Mouse (Mus musculus): ENCODE results near the gene Fam184a. TPM values are rescaled to one million over a fixed set of nuclear protein-coding genes. Genes with fewer than 3 reads are reported as not detected.
"Not testable (repeated sequence)": the region's sequence is repeated elsewhere in the genome, so short reads cannot be mapped to it uniquely, and the experiment has no call there.

The Fam184a gene
- polyA plus RNA-seq, 1 experiment from 2014 or later = 8.5 TPM

DNA sequence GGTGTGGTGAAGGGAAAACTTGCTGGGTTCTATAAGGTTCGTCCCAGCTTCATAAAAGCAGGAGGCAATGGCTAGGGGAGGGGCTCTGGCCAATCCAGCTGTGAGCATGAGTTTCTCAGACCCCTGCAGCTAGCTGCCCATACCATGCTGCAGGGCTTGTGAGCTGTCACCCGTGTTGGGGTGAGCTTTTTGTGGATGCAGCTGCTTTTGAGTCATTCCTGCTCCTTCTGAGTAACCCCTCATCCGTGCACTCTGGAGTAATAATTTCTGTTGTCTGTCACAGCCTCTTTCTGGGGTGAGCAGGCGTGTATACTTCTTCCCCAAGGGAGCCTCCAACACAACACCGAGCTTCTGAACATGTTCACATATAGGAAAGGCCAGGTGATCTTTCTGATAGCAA is 63.0 kb downstream of the Fam184a start:
- Histone ChIP-seq H3K4me3 (no peak overlapping the region), H3K36me3 (no peaks in the 10 kb centered on the region), H3K27ac (no peak overlapping the region), H3K9ac (no peak overlapping the region), H3K9me3 (no peaks in the 10 kb centered on the region), H3K4me1 (no peaks in the 10 kb centered on the region), H3K4me2 (replicated peaks) (no peak overlapping the region), H3K27me3 (replicated peaks) (no peaks in the 10 kb centered on the region)
- ATAC-seq (ENCODE audit: low FRiP score, low read depth) = peak; percentile 23; the same call in 1 of the 2 replicates
- WGBS = 54% methylated on average over 5 of the region's 5 CpGs

- Histone ChIP-seq H3K9ac (no peak overlapping the region), H3K36me3 (no peaks in the 10 kb centered on the region), H3K4me3 (no peak overlapping the region), H3K4me2 (replicated peaks) (no peak overlapping the region), H3K4me1 (no peaks in the 10 kb centered on the region), H3K9me3 (no peaks in the 10 kb centered on the region), H3K27me3 (replicated peaks) (no peaks in the 10 kb centered on the region), H3K27ac (no peak overlapping the region)
- no peak for ATAC-seq (ENCODE audit: low FRiP score, low read depth)
- WGBS = 74% methylated on average over 3 of the region's 3 CpGs
Observed at GRCm38 (mm10) chr10:53685806-53686205, 65.1 kb downstream of the Fam184a start.

GRCm38 (mm10) chr10:53683226-53683625 is 67.7 kb downstream of the Fam184a start:
- Histone ChIP-seq H3K4me3 (no peak overlapping the region), H3K9ac (no peak overlapping the region), H3K27ac (no peak overlapping the region), H3K4me2 (replicated peaks) (no peak overlapping the region), H3K4me1 (no peaks in the 10 kb centered on the region), H3K36me3 (no peaks in the 10 kb centered on the region), H3K9me3 (no peaks in the 10 kb centered on the region), H3K27me3 (replicated peaks) (no peaks in the 10 kb centered on the region)
- no peak for ATAC-seq (ENCODE audit: low FRiP score, low read depth)
- 87% methylated on average over 5 of the region's 5 CpGs for WGBS

DNA sequence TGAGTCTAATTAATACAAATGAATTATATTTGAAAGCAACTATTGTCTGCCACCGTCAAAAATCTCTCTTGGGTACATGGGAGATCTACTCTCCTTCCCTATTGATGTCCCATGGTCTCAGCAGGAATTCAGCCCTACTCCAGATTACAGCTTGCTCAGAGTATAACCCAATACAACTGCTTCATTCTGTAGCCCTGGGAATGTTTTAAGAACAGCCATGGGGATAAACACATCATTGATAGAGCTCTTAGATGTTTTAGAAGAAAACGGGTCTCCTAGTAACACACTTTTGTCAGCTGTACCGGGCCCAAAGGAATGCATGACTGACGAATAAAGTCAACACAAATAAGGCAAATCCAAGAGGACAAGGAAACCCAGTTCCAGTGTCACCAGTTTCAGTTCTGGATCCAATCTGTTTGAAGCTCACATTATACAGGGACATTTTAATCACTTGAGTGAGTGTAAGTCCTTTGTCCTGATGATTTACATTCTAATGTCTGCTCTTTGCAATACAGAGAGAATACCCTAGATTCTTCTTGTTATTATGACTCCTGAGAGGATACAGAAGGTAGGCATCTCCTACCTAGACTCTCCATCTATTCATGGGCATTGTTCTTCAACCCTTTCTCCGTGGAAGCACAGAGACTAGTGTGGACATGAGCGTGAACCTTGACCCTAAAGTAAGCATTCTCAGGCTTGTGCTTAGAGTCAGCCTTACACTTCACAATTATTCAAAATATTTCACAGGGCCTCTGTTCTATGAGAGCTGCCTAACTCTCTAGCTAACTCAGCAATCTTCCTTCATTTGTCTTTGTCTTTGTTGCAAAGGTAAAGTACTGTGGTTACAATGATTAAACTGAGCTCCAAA is 71.0 kb downstream of the Fam184a start:
- no peaks in the 10 kb centered on the region for H3K9me3 ChIP-seq
- 58% methylated on average over 6 of the region's 6 CpGs for WGBS
- no peaks in the 10 kb centered on the region for H3K27me3 ChIP-seq (replicated peaks)
- H3K4me2 ChIP-seq (replicated peaks) = no peak overlapping the region
- H3K27ac ChIP-seq = no peak overlapping the region
- H3K36me3 ChIP-seq = no peaks in the 10 kb centered on the region
- peak; percentile 48; the same call in 1 of the 2 replicates for ATAC-seq (ENCODE audit: low FRiP score, low read depth)
- no peak overlapping the region for H3K9ac ChIP-seq
- no peaks in the 10 kb centered on the region for H3K4me1 ChIP-seq
- H3K4me3 ChIP-seq = no peak overlapping the region

- Histone ChIP-seq H3K9me3 (no peaks in the 10 kb centered on the region), H3K9ac (no peak overlapping the region), H3K27me3 (replicated peaks) (no peaks in the 10 kb centered on the region), H3K27ac (no peak overlapping the region), H3K4me1 (no peaks in the 10 kb centered on the region), H3K4me2 (replicated peaks) (no peak overlapping the region), H3K36me3 (no peaks in the 10 kb centered on the region), H3K4me3 (no peak overlapping the region)
- no peak for ATAC-seq (ENCODE audit: low FRiP score, low read depth)
- WGBS = 89% methylated on average over 4 of the region's 4 CpGs
Observed at GRCm38 (mm10) chr10:53661788-53662187, 89.1 kb downstream of the Fam184a start.

DNA sequence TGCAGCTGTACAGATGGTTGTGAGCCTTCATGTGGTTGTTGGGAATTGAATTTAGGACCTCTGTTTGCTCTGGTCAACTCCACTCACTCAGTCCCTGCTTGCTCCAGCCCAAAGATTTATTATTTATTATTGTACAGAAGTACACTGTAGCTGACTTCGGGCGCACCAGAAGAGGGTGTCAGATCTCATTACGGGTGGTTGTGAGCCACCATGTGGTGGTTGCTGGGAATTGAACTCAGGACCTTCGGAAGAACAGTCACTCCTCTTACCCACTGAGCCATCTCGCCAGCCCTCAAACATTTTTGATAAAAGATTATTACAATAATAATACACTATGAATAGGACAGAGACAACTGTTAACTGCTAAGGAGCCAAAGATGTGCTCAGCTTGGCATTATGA is 96.7 kb downstream of the Fam184a start:
- ATAC-seq (ENCODE audit: low FRiP score, low read depth); H3K27ac ChIP-seq; H3K4me1 ChIP-seq; H3K36me3 ChIP-seq; H3K4me2 ChIP-seq (replicated peaks); H3K9ac ChIP-seq; H3K4me3 ChIP-seq; H3K27me3 ChIP-seq (replicated peaks); H3K9me3 ChIP-seq: not testable (repeated sequence)
- WGBS = 84% methylated on average over 5 of the region's 5 CpGs

DNA sequence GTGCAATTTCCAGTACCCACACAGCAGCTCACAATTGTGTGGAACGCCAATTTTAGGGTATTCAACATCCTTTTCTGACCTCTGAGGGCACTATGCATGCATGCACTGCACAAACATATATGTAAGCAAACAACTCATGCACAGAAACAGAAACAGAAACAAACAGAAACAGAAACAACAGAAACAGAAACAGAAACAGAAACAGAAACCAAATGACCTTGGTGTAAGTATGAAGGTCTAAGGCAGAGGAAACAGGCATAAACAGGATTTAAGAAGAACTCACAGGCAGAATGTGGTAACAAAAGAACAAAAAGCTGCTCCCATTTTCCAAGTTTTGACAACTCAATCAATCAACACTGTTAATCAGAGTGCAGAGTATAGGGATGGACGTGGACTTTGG is 100.2 kb downstream of the Fam184a start:
- H3K36me3 ChIP-seq = no peaks in the 10 kb centered on the region

DNA sequence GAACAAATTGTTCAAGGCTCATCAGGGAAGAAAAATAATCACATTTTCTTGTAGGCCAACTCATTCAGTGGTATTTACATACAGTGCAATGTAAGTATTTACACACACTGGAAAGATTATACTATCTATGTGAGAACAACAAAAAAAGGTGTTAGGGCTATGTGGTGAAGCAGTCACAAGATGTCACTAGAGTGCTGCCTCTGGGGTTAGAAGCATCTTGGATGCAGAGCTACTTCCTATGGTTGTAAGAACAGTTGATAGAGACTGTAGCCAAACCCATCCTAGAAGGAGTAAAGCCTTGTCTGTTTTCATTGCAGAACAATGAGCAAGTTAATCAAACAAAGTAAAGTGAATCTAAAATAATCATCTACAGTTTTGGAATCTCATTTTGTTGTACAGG is 109.4 kb downstream of the Fam184a start:
- peak; percentile 53; the same call in 1 of the 2 replicates for ATAC-seq (ENCODE audit: low FRiP score, low read depth)

More for the DNA sequence above, 100.2 kb downstream of the Fam184a start:
- ATAC-seq (ENCODE audit: low FRiP score, low read depth) = no peak
- Histone ChIP-seq H3K9me3 (no peaks in the 10 kb centered on the region), H3K27me3 (replicated peaks) (no peaks in the 10 kb centered on the region), H3K4me1 (no peaks in the 10 kb centered on the region), H3K4me3 (no peak overlapping the region), H3K9ac (no peak overlapping the region), H3K4me2 (replicated peaks) (no peak overlapping the region), H3K27ac (no peak overlapping the region)
- 87% methylated on average over 2 of the region's 2 CpGs for WGBS

DNA sequence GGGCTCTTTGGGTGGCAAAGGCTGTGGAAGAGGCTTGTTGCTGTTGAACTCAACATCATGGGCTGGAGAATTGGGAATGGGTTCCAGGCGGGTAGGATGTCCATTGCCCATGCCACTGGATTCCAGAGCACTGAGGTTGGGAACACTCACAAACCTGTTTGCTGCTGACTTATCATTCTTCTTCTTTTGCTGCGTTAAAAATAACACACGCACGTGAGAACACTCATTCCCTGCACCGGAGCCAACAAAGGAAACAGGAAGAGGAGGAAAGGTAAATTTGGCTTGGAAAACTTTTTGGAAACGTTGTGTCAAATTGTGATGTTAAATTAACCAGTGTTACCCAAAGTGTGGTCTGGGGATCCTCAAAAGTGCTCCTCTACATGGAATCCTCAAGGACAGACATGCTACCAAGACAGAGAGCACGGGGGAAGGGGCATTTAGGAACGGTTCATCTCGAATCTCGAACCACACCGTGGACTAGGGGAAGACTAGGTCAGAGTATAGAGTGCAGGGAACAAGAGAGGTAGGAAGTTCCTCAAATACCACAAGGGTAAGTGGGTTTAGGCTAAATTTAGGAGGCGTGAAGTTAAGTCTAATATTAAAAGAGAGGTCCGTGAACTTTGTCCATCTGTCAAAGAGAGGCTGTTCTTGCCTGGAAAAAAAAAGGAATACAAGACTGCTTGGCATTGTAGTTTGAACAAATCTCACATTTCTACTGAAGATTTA is 115.5 kb downstream of the Fam184a start:
- no peak for ATAC-seq (ENCODE audit: low FRiP score, low read depth)
- no peaks in the 10 kb centered on the region for H3K36me3 ChIP-seq
- WGBS = 87% methylated on average over 13 of the region's 13 CpGs
- H3K4me3 ChIP-seq = no peak overlapping the region
- no peaks in the 10 kb centered on the region for H3K27me3 ChIP-seq (replicated peaks)
- no peak overlapping the region for H3K4me2 ChIP-seq (replicated peaks)
- H3K27ac ChIP-seq = no peak overlapping the region
- no peaks in the 10 kb centered on the region for H3K4me1 ChIP-seq
- no peaks in the 10 kb centered on the region for H3K9me3 ChIP-seq
- H3K9ac ChIP-seq = no peak overlapping the region

More for the DNA sequence above, 109.4 kb downstream of the Fam184a start:
- H3K27ac ChIP-seq = no peak overlapping the region
- no peaks in the 10 kb centered on the region for H3K36me3 ChIP-seq
- no peaks in the 10 kb centered on the region for H3K9me3 ChIP-seq
- H3K9ac ChIP-seq = no peak overlapping the region
- H3K4me2 ChIP-seq (replicated peaks) = no peak overlapping the region
- no peaks in the 10 kb centered on the region for H3K4me1 ChIP-seq
- H3K4me3 ChIP-seq = no peak overlapping the region
- H3K27me3 ChIP-seq (replicated peaks) = no peaks in the 10 kb centered on the region

DNA sequence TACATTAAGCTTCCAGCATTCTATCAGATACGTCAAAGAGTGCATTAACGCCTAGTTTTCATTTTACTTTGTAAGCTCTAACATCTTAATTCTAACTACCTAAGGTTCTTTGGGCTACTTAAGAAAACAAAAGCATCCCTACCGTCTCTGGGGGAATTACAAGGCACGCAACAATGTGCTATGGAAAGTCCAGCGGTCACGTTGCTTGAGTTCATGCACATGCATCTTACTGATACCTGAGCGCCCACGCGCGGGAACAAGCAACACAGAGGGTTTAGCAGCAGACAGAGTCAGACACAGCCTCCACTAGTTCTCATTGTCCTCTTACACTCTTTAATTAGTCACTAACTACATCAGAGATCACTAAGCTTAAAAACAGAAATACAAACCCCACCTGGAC is 116.8 kb downstream of the Fam184a start:
- Histone ChIP-seq H3K27me3 (replicated peaks) (no peaks in the 10 kb centered on the region), H3K9me3 (no peaks in the 10 kb centered on the region), H3K36me3 (no peaks in the 10 kb centered on the region), H3K27ac (no peak overlapping the region), H3K9ac (no peak overlapping the region), H3K4me1 (no peaks in the 10 kb centered on the region), H3K4me2 (replicated peaks) (no peak overlapping the region), H3K4me3 (no peak overlapping the region)
- ATAC-seq (ENCODE audit: low FRiP score, low read depth) = no peak
- WGBS = 90% methylated on average over 10 of the region's 10 CpGs

GRCm38 (mm10) chr10:53630339-53630738 is 120.6 kb downstream of the Fam184a start, which contains the start of gene Mcm9:
Gene Mcm9, minus strand, starts transcription at chr10:53630439.
- not testable (repeated sequence) for ATAC-seq (ENCODE audit: low FRiP score, low read depth)

DNA sequence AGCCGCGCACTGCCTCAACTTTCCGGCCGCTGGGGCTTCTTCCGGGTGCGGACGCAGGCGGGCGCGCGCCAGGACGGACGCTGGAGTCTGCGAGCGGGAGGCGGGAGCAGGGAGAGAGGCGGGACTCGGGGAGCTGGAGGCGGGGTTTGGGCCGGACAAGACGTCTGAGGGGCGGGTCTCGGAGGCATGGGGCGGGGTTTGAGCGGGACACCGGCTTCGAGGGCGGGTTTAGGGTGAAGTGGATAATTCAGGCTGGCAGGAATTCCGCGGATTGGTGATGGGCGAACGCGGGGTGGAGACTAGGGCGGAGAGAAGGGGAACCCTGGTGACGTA is 121.0 kb downstream of the Fam184a start:
- WGBS = 0% methylated on average over 35 of the region's 35 CpGs
- H3K9me3 ChIP-seq = no peaks in the 10 kb centered on the region
- peak overlapping the region; percentile 76 for H3K4me3 ChIP-seq
- peak overlapping the region; percentile 75 for H3K27ac ChIP-seq
- peak overlapping the region; percentile 60 for H3K4me2 ChIP-seq (replicated peaks)
- no peaks in the 10 kb centered on the region for H3K4me1 ChIP-seq
- H3K9ac ChIP-seq = peak overlapping the region; percentile 74
- ATAC-seq (ENCODE audit: low FRiP score, low read depth) = peak; percentile 97
- no peaks in the 10 kb centered on the region for H3K36me3 ChIP-seq
- H3K27me3 ChIP-seq (replicated peaks) = no peaks in the 10 kb centered on the region

More at GRCm38 (mm10) chr10:53630339-53630738, 120.6 kb downstream of the Fam184a start, which contains the start of gene Mcm9:
- Histone ChIP-seq H3K9ac (peak within 1 kb of the TSS; percentile 74), H3K27ac (peak within 1 kb of the TSS; percentile 75), H3K4me2 (replicated peaks) (peak within 1 kb of the TSS; percentile 60), H3K4me3 (peak within 1 kb of the TSS; percentile 76)
- H3K36me3 ChIP-seq; H3K9me3 ChIP-seq; H3K4me1 ChIP-seq; H3K27me3 ChIP-seq (replicated peaks): not testable (repeated sequence)
- 61% methylated on average over 10 of the region's 10 CpGs for WGBS
